Mouse (Mus musculus): ENCODE data around the gene Hpgds.
A peak's percentile ranks its signal among the peaks of the same experiment; 100 is the strongest.

The Hpgds gene

DNA sequence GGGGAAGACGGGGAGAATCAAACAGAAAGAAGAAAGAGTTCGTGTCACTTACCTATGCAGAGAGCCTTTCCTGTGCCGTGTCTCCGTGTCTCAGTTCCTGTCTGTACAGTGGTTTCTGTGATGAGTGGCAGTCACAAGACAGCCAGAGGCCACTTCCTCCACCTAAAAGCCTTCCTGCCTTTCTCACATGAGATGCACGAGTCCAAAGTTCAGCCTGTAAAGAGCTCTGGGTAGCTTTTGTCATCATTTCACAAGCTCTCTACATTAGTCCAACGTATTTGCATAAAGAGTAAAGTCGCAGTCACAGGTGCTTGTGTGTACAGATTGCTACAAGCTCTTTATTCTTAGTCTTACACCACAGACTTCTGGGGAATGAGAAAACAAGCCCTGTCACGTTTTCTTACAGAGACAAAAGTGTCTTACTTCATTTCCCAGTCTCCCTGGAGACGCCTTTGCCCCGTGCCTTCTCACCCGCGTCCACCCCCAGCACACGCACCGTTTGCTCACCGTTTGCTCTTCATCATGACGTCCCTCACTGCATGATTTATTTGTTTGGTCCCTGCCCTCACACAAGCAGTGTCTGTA lies at the start of gene Hpgds:
Gene Hpgds (minus strand): TSS at position 288 of the 585 bp plus-strand sequence.
- DNase-seq (ENCODE audit: low read depth, low spot score) = no peak

DNA sequence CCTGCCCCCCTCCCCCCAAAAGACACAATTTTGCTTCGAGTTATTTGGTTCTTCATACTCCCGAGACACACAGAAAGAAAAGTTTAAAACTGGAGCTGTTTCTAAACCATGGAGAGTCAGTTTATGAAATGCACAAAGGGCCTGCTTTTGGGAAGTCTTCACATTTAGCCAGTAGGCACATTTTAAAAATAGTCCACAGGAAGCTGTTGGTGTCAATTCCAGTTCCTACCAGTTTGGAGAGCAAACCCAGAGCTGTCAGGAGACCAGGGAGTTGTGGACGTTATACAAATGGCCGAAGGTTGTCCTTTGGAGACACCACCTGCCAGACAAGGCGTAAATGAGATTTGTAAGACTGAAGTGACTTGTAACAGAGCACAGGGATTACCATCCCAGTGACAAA lies 20.3 kb upstream of the Hpgds start:
- DNase-seq (ENCODE audit: low read depth, low spot score) = peak; percentile 5

DNA sequence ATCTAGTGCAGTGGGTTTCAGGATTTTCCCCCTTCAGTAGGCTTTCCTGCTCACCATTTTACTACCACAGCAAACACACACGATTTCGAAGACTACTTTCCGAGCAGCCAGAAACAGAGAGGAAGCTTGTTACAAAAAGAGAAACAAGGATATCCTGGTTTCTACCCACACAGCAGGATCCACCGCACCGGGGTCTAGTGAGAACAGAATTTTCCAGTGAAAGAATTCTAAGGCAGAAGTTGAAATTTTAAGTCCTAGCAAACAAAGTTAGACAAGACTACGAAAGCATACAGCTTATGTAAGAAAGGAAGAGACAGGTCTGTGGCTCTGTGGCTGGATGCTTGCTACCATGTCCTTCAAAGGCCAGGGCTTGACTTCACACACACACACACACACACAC lies 19.4 kb upstream of the Hpgds start:
- no peak for DNase-seq (ENCODE audit: low read depth, low spot score)

DNA sequence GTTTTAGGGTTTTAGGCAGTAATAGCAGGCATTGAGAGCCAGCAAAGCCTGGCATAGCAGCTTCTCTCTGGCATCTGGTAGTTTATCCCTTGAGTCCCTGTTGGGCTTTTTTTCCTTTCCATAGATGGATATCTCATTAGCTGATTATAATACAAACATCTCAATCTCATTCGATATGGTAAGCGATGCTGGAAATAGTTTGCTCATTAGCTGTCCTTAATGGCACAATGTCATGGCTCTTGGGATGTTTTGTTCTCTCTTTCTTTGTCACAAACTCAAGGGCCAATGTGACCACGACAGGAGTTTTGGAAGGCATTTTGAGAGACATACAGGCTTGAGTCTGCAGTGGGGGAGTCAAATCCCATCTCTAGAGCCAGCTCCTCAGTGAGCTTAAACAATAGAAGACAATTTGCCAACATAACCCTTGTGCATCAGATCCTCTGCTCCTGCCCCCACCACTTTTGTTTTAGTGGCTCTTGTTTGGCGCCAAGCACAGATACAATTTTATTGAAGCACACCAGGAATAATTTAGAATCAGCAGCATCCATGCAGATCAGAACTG lies 14.8 kb upstream of the Hpgds start:
- no peak for DNase-seq (ENCODE audit: low read depth, low spot score)

DNA sequence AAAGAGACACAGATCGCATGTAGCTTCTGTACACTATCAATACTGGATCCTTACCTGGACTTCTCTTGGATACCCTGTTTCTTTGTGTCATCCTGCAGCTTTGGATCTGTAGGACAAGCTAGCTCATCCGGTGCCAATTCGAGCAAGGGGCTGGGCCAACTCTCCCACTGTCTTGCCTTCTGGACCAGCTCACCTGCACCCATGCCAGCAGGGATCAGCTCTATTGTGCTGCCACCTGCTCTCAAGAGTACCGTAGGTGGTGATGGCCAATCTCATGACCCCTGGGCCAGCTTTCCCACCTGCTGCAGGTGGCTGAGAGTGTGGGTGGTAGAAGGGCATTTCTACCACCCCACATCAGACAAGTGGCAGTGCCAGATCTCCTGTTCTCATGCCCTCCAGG lies 12.3 kb upstream of the Hpgds start:
- DNase-seq (ENCODE audit: low read depth, low spot score) = no peak

DNA sequence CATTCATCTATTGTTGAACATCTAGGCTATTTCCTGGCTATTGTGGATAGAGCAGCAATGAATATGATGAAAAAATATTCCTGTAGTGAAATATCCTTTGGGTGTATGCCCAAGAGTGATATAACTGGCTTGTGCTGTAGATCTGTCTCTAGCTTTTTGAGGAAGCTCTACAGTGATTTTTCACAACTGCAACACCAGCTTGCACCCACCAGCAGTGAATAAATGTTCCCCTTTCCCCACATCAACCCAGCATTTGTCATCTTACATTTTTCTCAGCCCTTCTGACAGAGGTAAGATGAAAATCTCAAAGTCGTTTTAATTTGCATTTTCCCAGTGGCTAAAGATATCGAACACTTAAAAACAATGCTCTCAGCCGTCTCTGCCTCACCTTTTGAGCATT lies 8.9 kb upstream of the Hpgds start:
- no peak for DNase-seq (ENCODE audit: low read depth, low spot score)

DNA sequence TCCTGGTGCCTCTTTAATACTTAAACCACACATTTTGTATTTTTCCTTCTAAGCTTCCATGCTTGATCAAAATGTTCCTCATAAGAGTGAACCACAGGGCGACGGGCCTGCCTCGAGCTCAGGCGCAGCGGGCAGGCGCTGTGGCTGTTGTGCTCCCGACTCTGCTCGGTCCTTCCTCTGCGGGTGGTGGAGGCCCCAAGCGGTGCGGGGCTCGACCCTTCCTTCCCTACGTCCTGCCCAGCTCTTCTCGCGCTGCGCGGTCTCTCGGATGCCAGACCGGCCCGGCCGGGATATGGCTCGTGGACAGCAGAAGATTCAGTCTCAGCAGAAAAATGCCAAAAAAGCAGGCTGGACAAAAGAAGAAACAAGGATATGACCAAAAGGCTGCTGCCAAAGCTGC lies 6.0 kb upstream of the Hpgds start:
- DNase-seq (ENCODE audit: low read depth, low spot score) = peak; percentile 25

DNA sequence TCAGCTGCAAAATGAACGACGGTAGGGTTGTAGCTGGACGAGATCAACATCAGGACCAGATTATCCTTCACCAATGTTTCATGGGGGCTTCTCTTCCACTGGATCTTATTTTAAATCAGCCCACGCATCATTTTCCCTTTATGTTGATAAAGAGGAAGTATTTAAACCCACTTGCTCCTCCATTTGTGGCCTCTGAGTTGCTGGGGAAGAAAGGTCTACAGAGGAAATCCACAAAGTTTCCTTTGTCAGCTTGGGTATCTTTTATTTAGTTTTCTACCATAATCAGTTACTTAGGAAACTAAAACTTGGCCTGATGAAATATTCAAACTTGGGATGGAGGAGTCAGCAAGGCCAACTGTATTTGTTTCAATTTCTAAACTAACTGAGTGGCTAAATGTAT lies 1.7 kb upstream of the Hpgds start:
- no peak for DNase-seq (ENCODE audit: low read depth, low spot score)

DNA sequence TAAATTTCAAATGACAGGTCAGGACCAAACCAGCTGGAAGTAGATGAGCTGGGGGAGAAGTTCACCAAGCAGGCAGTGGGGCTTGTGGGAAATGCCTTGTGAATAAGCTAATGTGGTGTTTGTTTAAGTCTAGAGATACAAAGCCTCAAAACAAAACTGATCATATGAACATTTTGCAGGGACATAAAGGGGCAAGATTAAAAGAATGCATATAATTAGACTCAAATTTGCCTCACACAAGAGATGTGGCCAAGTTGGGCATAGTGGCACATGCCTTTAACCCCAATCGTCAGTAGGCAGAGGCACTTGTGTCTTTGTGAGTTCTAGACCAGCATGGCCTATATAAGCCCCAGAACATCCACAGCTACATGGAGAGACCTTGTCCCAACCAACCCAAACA lies 2.4 kb downstream of the Hpgds start:
- no peak for DNase-seq (ENCODE audit: low read depth, low spot score)

DNA sequence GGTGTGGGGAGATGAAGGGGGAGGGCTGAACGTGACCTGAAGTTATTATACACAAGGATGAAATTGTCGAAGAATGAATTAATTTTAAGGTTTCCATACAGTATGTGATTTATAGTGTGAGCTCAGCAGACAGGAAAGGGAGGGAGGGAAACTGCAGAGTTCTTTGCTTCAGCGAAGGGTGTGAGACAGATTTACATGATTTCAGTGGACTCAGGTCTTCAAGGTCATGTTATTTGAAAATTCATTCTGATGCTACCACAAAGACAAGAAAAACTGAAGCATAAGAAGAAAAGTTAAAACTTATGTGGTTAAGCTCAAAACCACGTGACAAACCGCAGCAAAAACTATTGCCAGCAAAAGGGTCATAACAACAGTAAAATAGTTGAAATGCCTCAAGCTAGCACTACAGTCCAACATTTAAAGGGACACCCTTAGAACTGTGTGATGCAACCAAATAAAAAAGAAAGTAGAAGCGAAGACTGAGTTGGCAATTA lies 3.9 kb downstream of the Hpgds start:
- DNase-seq (ENCODE audit: low read depth, low spot score) = no peak

DNA sequence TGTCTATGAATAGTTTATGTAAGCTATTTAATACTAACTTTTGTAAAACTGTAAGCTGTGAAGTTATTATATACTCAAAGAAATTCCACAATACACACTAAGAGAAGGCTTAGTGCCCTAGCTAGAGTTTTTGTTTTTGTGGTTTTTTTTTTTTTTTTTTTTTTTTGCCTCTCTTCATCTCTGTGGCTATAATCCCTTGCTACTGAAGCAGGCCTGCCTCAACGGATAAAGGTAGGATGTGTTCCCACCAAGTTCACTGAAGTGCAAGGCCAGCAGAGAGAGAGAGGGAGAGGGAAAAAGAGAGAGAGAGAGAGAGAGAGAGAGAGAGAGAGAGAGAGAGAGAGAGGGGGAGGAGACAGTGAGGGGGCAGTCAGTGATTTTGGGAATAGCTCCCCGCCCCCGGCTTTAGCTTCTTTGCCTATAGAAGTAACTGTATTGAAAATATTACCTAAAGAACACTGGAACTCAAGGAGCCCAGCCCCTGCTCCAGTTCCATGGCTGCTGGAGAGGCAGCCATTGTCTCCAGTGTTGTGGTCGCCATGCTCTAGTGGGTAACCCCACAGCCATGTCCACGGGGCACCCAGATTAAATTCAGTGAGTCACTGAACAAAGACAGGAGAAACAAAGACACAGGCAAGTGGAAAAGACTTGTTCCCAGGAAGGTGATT lies 4.5 kb downstream of the Hpgds start:
- no peak for DNase-seq (ENCODE audit: low read depth, low spot score)

DNA sequence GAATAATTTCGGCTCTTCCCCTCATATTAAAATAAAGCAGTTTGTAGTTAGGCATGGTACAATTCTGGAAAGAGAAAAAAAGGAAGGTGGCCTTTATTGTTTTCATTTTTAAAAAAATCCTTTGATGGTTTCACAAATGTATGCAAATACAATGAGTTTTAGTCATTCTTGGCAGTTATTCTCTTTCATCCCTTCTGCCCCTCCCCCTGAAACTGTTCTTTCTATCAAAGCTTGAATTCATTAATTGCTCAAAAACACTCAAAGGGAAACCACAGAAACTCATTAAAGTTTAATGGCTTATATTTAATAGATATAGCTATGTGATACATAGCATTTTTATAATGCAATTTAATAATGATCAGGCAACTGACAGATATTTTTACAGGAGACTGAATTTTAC lies 6.5 kb downstream of the Hpgds start:
- DNase-seq (ENCODE audit: low read depth, low spot score) = no peak

DNA sequence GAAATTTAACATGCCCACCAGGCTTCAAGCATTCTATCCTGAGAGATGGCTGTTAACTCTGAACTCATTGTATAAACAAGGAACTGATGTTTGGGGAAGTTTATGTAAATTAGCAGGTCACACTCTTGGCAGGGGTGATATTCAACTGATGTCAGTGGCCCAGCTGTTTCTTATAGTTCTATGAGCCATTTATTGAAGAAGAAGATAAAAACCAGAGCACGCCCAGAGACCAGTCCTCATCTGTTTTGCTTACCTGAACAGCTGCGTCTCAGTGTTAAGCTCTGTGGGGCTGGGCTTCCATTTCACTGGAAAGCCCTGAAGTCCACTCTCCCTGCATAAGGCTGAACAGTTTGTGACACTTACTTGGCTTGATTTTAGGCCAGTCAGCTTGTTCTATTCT lies 6.9 kb downstream of the Hpgds start:
- DNase-seq (ENCODE audit: low read depth, low spot score) = no peak

DNA sequence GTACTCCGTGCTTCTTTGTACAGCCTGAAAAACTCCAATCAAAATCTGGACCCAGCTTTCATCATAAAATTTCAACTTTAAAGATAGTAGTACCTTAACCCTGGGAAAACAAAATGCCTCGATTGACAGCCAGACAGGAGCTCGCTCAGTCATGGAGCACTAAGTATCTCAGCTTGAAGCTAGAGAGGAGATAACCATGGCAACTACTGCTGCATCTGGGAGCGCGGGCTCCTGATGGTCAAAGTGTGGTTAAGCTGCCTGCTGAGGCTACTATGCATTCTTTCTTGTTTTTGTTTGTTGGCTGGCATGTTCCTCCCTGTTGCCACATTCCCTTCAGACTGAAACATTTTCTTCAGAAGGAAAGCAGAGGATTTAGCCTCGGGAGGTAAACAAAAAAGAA lies 12.3 kb downstream of the Hpgds start:
- DNase-seq (ENCODE audit: low read depth, low spot score) = peak; percentile 58

DNA sequence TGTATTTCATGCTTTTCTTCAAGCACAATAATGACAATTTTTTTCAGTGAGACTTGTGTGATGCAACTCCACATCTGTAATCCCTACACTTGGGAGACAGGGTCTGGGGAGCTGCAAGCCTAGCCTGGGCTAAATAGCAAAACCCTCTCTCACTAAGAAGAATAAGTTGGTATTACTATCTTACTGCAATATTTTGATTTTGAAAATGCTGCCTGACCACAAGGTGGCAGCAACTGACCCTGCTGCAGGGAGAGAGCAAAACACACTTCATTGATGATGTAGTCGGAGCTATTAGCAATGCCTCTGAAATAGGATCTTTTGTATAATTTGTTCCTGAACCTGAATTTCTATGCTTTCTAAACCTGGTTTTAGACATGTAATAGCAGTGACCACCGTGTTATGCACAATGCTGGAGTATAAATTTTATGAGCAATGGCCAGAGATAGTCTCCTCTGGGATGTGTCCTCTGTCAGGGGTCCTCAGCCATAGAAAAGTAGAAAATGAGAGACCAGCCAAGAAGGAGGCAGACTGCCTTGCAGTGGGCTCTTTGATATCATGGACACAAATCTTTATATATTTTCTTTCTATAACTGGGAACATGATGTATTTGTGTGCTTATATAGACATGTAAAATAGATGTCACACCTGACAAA lies 18.5 kb downstream of the Hpgds start:
- DNase-seq (ENCODE audit: low read depth, low spot score) = peak; percentile 49

DNA sequence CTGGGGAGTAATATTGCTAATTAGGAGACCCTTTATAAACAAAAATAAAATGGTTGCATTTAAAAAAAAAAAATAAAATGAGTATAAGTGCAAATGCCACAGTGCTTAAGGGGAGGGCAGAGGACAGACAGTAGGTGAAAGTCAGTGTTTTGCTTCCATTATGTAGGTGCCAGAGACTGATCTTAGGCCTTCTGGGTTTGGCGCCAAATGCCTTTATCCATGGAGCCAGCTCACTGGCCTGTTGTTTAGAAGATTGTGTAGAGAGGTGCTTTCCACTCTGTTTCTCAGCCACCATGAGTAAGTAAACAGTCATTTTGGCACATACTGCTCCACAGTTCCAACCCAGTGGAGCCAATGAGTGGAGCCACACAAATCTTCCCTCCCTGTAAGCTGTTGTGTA lies 27.2 kb downstream of the Hpgds start:
- DNase-seq (ENCODE audit: low read depth, low spot score) = no peak

DNA sequence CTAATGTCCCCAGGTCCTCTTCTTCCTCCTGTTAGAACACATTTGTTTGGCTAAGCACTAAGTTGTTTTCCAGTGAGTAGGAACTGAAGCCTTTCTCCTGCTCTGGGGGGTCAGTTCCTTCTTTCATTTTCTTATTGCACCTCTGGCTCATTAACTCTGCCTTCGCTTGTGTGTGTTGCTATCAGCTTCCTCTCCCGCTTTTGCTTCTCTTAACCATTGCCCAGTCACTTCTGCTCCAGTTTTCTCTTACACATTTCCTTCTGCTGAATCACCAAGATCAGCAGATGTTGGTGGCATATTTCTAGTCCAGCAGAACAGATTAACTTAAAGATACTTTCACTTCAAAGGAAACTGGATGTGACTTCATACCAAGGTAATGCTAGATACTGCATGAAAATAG lies 29.8 kb downstream of the Hpgds start:
- no peak for DNase-seq (ENCODE audit: low read depth, low spot score)

DNA sequence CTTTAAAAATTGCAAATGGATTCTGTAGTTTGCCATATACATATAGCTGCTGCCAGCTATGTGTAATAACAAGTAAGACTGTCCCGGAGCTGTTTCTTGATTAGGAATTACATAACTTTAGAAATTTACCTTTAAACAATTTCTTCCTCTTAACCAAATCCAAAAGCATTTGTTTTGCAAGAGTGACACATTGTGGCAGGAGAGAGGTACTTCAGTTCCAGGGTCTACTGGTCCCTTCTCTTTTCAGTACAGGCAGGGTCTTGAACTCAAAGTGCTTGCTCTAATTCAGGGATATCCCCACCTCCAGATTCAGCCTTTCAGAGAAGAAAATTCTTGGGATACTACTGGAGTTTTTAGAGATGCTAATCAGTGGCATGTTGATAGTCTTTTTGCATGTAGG lies 65.6 kb downstream of the Hpgds start:
- peak; percentile 77 for DNase-seq (ENCODE audit: low read depth, low spot score)

DNA sequence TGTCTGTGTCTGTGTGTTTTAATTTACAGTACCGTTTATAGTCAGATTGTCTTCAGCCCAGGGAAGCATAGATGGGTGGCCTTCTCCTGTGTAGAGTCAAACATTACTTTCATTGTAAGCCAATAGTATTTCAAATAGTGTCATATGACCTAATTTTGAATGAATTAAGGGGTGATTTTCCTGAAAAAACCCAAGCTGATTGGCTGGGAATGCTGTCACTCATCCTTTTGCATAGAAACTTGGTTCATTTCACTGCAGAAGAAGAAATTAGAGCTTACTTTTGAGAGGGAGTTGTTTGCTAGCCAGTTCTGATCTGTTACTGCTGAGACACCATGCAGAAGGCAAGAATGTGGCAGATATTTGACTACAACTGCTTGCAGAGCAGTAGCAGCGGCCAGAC lies 69.5 kb downstream of the Hpgds start:
- peak; percentile 73 for DNase-seq (ENCODE audit: low read depth, low spot score)
